Mouse (Mus musculus) lung, embryonic 15.5 days (tissue): ENCODE data around the gene Zswim4. TPM values are rescaled to one million over a fixed set of nuclear protein-coding genes. Genes with fewer than 3 reads are reported as not detected.

Source experiments
- ATAC-seq: fragments of 200-750 bp; cut with Nextera tagmentation; 2 replicates; pipeline ENCODE4 v1.8.0; 2017; ENCODE audit warnings: moderate number of reproducible peaks, borderline replicate concordance; ENCODE audit not compliant: low FRiP score, low TSS enrichment; ENCODE audit errors: extremely low read depth
- H3K27ac ChIP-seq: fragments of 300-500 bp; sonication (generic); 2 replicates; pipeline ENCODE4 v1.5.1; 2015; ENCODE audit warnings: moderate library complexity, mild to moderate bottlenecking, inconsistent platforms
- H3K27me3 ChIP-seq: fragments of 300-500 bp; sonication (generic); 2 replicates; pipeline ENCODE4 v1.6.1; 2015; ENCODE audit warnings: inconsistent platforms
- H3K36me3 ChIP-seq: fragments of 300-500 bp; sonication (generic); 2 replicates; pipeline ENCODE4 v1.6.1; 2015; ENCODE audit warnings: inconsistent platforms
- H3K4me1 ChIP-seq: fragments of 300-500 bp; sonication (generic); 2 replicates; pipeline ENCODE4 v1.6.1; 2015; ENCODE audit warnings: inconsistent platforms
- H3K4me2 ChIP-seq: fragments of 300-500 bp; sonication (generic); 2 replicates; pipeline ENCODE4 v1.6.1; 2015; ENCODE audit warnings: inconsistent platforms, mild to moderate bottlenecking, moderate library complexity
- H3K4me3 ChIP-seq: fragments of 300-500 bp; sonication (generic); 2 replicates; pipeline ENCODE4 v1.5.1; 2015; ENCODE audit warnings: mild to moderate bottlenecking, inconsistent platforms
- H3K9ac ChIP-seq: fragments of 300-500 bp; sonication (generic); 2 replicates; pipeline ENCODE4 v1.6.1; 2015; ENCODE audit warnings: inconsistent platforms
- H3K9me3 ChIP-seq: fragments of 300-500 bp; sonication (generic); 2 replicates; pipeline ENCODE4 v1.6.1; 2016; ENCODE audit warnings: inconsistent platforms
- WGBS: fragments of 180-500 bp; shearing (Covaris S2); methylation state at CpG from one replicate; pipeline ENCODE4 v1.1.7; 2015; 5-methylcytosine and 5-hydroxymethylcytosine counted together
- polyA plus RNA-seq: library from polyadenylated mRNA; unstranded; fragments of >200 nt; fragmentation: Nextera tagmentation; extraction: Ambion mirVana; gene quantifications from 2 replicates; pipeline ENCODE4 v1.2.1, GENCODE M21; 2015

The Zswim4 gene
- polyA plus RNA-seq, 1 experiment from 2014 or later, result 14.2 TPM

- Histone ChIP-seq H3K36me3 (peaks cover 29% of the 10 kb centered on the region), H3K9me3 (no peaks in the 10 kb centered on the region), H3K4me2 (no peak overlapping the region), H3K27me3 (no peaks in the 10 kb centered on the region), H3K4me1 (peaks cover 50% of the 10 kb centered on the region), H3K27ac (no peak overlapping the region), H3K9ac (no peak overlapping the region), H3K4me3 (no peak overlapping the region)
- ATAC-seq, result no peak
- 93% methylated on average over 5 of the region's 5 CpGs for WGBS
These were observed 31.8 kb downstream of the Zswim4 start for GRCm38 (mm10) chr8:84205073-84205472.

GRCm38 (mm10) chr8:84203975-84204772, 32.7 kb downstream of the Zswim4 start:
- Histone ChIP-seq H3K36me3 (peaks cover 24% of the 10 kb centered on the region), H3K9ac (peak overlapping the region; percentile 78), H3K4me1 (peaks cover 58% of the 10 kb centered on the region), H3K27ac (peak overlapping the region; percentile 92), H3K27me3 (no peaks in the 10 kb centered on the region), H3K9me3 (no peaks in the 10 kb centered on the region), H3K4me3 (peak overlapping the region; percentile 69), H3K4me2 (peak overlapping the region; percentile 78)
- 43% methylated on average over 13 of the region's 13 CpGs for WGBS
- ATAC-seq, result peak; percentile 23; the same call in 1 of the 2 replicates

DNA sequence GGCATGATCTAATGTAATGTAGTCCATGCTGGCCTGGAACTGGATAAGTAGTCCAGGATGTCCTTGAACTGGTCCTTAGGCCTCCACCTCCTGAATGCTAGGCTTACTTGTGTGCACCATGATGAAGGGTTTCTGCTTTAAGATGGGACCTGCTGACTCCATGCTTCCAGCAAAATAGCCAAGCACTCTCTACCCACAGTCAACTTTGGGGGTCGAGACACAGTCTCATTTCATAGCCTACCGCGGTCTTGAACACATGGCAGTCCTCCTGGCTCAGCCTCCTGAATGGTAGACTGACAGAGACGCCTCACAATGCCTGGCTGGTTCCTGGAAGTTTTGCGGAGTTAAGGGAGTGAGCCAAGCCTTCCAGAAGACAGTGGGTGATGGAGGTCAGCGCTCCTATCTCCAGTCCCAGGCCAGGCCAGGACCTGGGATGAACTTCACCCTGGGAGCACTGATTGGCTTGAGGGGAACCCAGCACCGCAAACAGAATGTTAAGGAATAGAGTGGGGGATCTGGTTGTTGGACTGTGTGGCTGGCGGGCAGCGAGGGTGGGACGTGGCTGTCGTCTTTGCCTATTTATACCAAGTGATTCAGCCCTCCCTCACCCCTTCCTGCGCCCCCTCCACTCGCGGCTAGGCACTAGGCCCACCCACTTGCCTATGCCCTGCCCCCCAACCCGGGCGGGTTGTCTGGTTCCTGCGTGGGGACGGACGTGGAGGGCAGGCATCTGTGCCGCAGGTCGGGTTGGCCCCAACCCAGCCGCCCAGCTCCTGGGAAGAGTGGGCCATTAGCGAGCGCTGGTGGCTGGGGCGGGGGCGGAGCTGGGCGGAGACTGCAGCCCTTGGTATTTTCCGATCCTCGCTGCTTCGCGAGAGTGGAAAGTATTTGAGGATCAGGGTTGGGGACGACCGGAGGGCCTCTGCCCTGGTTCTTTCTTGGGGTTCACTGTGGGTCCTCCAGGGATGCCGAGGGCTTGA, 33.6 kb downstream of the Zswim4 start:
- WGBS, result 7% methylated on average over 34 of the region's 34 CpGs
- H3K4me3 ChIP-seq, result peak overlapping the region; percentile 69

DNA sequence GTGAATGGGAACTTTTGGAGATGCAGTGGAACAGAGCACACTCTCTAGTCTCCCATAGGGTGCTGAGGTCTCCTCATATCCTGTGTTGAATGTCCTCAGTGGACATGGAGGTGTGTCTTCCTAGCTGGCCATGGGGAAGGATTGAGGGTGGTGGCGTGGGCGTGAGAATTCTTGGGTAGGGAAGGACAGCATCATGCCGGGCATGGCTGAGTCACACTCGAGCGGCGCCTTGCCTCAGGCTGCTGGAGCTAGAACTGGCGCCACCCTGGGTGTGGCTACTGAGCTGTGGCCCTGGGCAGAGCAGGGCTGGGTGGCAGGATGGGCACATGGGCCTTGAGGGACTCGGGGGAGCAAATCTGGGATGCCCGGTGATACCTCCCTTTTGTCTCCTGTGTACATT, 34.4 kb downstream of the Zswim4 start:
- peaks cover 62% of the 10 kb centered on the region for H3K4me1 ChIP-seq
- H3K4me2 ChIP-seq, result peak overlapping the region; percentile 78
- peaks cover 13% of the 10 kb centered on the region; the same call in 1 of the 2 replicates for H3K36me3 ChIP-seq
- peak overlapping the region; percentile 69 for H3K4me3 ChIP-seq
- peak overlapping the region; percentile 92 for H3K27ac ChIP-seq
- no peak for ATAC-seq
- no peaks in the 10 kb centered on the region for H3K9me3 ChIP-seq
- peak overlapping the region; percentile 78; the same call in 1 of the 2 replicates for H3K9ac ChIP-seq
- no peaks in the 10 kb centered on the region for H3K27me3 ChIP-seq
- 69% methylated on average over 9 of the region's 9 CpGs for WGBS

More for the DNA sequence above, 33.6 kb downstream of the Zswim4 start:
- peaks cover 14% of the 10 kb centered on the region for H3K36me3 ChIP-seq
- H3K9ac ChIP-seq, result peak overlapping the region; percentile 78
- H3K27me3 ChIP-seq, result no peaks in the 10 kb centered on the region
- H3K9me3 ChIP-seq, result no peaks in the 10 kb centered on the region
- ATAC-seq, result peak; percentile 47
- H3K27ac ChIP-seq, result peak overlapping the region; percentile 92
- H3K4me1 ChIP-seq, result peaks cover 64% of the 10 kb centered on the region
- peak overlapping the region; percentile 78 for H3K4me2 ChIP-seq

- Histone ChIP-seq H3K9me3 (no peaks in the 10 kb centered on the region), H3K4me2 (peak overlapping the region; percentile 78), H3K27ac (peak overlapping the region; percentile 92), H3K4me3 (peak overlapping the region; percentile 69), H3K36me3 (peaks cover 13% of the 10 kb centered on the region; the same call in 1 of the 2 replicates), H3K4me1 (peaks cover 62% of the 10 kb centered on the region), H3K27me3 (no peaks in the 10 kb centered on the region), H3K9ac (peak overlapping the region; percentile 78)
- ATAC-seq, result no peak
- WGBS, result 41% methylated on average over 15 of the region's 15 CpGs
These were observed 35.2 kb downstream of the Zswim4 start for GRCm38 (mm10) chr8:84201545-84202245.

DNA sequence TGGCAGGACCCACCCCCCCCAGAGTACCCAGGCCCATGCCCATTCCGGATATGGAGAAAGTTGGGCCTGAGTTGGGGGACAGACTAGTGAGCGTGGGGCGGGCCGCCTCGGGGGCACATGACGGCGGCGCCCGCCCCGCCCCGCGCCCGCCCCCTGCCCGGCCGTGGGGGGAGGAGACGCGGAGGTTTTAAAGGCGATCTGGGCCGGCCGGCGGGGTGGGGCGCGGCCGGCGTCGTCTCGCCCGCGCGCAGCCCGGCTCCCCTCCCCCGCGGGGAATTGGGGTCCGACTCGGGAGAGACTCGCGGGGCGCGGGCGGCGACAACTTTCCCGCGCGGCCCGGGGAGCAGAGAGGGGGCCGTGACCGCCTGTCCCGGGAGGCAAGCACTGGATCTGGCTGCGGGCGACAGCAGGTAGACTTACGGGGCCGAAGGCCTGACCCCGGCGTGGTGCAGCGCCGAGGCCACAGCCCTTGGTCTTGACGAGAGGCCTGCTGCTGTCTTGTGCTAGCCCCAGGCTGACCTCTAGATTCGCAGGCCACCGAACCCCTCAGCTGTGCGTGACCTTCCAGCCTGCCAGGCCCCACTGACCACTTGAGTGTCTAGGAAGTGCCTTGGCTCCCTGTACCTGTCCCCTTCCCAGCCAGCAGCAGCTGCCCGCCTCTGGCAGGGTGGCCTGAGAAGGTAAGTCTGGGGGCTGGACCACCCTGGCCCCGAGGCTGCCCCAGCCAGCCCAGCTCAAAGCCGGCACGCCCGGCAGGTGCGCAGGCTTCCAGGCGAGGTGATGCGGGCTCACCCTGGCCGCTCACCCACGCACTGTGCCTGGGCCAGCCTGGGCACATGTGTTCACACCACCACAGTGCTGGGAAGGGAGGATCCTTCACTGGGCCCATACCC, 36.0 kb downstream of the Zswim4 start:
- peaks cover 62% of the 10 kb centered on the region for H3K4me1 ChIP-seq

DNA sequence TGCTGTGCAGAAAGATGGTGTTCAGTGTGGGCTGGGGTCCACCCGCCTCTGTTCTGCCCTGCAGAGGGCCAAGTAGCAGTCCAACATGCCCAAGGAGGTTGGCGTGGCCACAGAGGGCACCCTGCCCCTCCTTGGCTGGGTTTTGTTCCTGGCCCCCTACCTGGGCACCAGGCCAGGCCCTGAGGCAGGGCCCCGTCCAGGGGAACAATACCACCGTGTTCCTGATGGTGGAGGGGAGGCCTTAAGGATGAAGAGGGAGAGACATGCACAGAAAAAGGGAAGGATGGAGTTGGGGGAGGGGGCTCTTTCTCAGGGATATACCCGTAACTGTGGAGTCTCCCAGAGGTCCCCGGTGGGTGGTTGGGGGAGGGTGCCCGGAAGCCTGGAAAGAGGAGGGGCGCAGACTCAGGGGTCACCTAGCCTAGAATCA, 36.7 kb downstream of the Zswim4 start:
- 11% methylated on average over 8 of the region's 8 CpGs for WGBS

More for the DNA sequence above, 36.0 kb downstream of the Zswim4 start:
- WGBS, result 5% methylated on average over 55 of the region's 70 CpGs
- H3K27me3 ChIP-seq, result no peaks in the 10 kb centered on the region
- H3K4me3 ChIP-seq, result peak overlapping the region; percentile 69
- peak overlapping the region; percentile 78 for H3K9ac ChIP-seq
- peaks cover 9% of the 10 kb centered on the region; the same call in 1 of the 2 replicates for H3K36me3 ChIP-seq
- H3K9me3 ChIP-seq, result no peaks in the 10 kb centered on the region
- peak; percentile 40 for ATAC-seq
- H3K4me2 ChIP-seq, result peak overlapping the region; percentile 78
- peak overlapping the region; percentile 92 for H3K27ac ChIP-seq

DNA sequence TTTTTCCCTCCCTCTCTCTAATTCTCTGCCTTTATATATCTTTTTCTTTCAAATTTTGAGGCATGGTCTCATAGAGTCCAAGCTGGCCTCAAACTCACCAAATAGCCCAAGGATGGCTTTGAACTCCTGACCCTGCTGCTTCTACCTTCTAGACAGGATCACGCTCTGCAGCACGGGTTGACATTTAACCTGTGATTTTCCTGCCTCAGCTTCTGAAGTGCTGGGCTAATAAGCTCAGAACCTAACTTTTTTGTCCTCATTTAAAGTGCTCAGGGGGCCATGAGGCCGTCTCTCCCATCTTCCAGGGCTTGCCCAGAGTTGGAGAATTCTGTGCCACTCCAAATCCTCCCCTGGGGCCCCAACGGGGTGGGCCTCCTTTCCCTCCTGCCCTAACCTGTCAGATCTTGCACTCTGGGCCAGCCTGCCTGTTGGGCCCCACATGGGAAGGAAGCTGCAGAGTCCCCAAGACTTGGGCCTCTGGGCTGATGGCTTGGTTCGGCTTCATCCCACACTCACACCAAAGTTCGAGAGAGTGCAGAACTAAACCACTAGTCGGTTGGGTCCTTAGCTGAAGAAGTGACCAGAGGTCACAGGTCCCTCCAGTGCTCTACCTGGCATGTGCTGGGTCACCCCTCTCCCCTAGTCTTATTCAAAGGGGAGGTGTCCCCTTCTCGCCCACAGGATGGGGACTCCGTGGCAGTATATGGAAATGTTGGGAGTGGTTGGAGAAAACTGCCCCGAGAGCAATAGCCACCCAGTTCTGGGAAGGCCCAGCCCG, 37.3 kb downstream of the Zswim4 start:
- peak overlapping the region; percentile 78 for H3K4me2 ChIP-seq
- H3K9me3 ChIP-seq, result no peaks in the 10 kb centered on the region
- peak overlapping the region; percentile 69; the same call in 1 of the 2 replicates for H3K4me3 ChIP-seq
- peaks cover 62% of the 10 kb centered on the region for H3K4me1 ChIP-seq
- no peaks in the 10 kb centered on the region for H3K36me3 ChIP-seq
- H3K27me3 ChIP-seq, result no peaks in the 10 kb centered on the region
- 40% methylated on average over 11 of the region's 11 CpGs for WGBS
- peak overlapping the region; percentile 11; the same call in 1 of the 2 replicates for H3K9ac ChIP-seq
- peak overlapping the region; percentile 92 for H3K27ac ChIP-seq
- no peak for ATAC-seq

More for the DNA sequence above, 36.7 kb downstream of the Zswim4 start:
- Histone ChIP-seq H3K4me2 (peak overlapping the region; percentile 78), H3K4me3 (peak overlapping the region; percentile 69), H3K36me3 (0 out of 2 replicates have a peak, but pooled peaks cover 4% of the 10 kb centered on the region), H3K27ac (peak overlapping the region; percentile 92), H3K9ac (peak overlapping the region; percentile 78), H3K9me3 (no peaks in the 10 kb centered on the region), H3K4me1 (peaks cover 62% of the 10 kb centered on the region), H3K27me3 (no peaks in the 10 kb centered on the region)
- no peak for ATAC-seq

DNA sequence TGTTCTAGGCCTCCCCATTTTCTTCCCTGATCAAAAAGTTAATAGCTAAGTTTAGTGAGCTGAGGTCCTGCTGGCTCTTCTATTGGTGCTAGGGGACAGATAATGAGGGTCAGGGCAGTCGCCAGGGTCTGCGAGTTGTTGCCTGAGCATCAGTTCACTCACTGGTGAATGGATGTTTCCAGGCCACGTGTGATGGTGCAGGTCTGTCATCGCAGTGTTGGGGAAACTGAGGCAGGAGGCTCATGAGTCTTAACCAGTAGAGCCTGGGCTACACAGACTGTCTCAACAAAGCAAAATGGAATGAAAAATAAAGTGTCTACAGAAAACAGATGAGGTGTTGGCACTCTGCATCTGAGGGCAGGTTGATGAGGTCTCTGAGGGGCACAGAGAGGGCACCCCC, 38.0 kb downstream of the Zswim4 start:
- H3K27ac ChIP-seq, result peak overlapping the region; percentile 92
- H3K4me1 ChIP-seq, result peaks cover 59% of the 10 kb centered on the region
- no peak overlapping the region for H3K4me3 ChIP-seq
- WGBS, result 20% methylated on average over 4 of the region's 4 CpGs
- no peaks in the 10 kb centered on the region for H3K27me3 ChIP-seq
- peak overlapping the region; percentile 67; the same call in 1 of the 2 replicates for H3K4me2 ChIP-seq
- H3K9me3 ChIP-seq, result no peaks in the 10 kb centered on the region
- no peak for ATAC-seq
- H3K9ac ChIP-seq, result no peak overlapping the region
- H3K36me3 ChIP-seq, result no peaks in the 10 kb centered on the region
